Mouse (Mus musculus): ENCODE measurements around the gene Pcsk4.

GRCm38 (mm10) chr10:80351896-80352295 is 22.6 kb upstream of the Pcsk4 start:
- TF ChIP-seq CTCF (conservative IDR thresholded peaks at IDR 0.05; ENCODE audit: insufficient read depth, insufficient read length, low read depth, low read length) (no peak), POLR2A (IDR thresholded peaks at IDR 0.05; ENCODE audit: low read depth, low read length) (no peak)
